Mouse (Mus musculus) right cerebral cortex, postnatal 10 days (tissue): ENCODE data around the gene B230219D22Rik.
"Not testable (repeated sequence)": the region's sequence is repeated elsewhere in the genome, so short reads cannot be mapped to it uniquely, and the experiment has no call there.

ENCODE experiments used
- DNase-seq, 2 experiments: peaks; one replicate each; pipeline ENCODE4 v3.0.0; 2021; ENCODE audit warnings: low spot score in 2 of 2

The B230219D22Rik gene

DNA sequence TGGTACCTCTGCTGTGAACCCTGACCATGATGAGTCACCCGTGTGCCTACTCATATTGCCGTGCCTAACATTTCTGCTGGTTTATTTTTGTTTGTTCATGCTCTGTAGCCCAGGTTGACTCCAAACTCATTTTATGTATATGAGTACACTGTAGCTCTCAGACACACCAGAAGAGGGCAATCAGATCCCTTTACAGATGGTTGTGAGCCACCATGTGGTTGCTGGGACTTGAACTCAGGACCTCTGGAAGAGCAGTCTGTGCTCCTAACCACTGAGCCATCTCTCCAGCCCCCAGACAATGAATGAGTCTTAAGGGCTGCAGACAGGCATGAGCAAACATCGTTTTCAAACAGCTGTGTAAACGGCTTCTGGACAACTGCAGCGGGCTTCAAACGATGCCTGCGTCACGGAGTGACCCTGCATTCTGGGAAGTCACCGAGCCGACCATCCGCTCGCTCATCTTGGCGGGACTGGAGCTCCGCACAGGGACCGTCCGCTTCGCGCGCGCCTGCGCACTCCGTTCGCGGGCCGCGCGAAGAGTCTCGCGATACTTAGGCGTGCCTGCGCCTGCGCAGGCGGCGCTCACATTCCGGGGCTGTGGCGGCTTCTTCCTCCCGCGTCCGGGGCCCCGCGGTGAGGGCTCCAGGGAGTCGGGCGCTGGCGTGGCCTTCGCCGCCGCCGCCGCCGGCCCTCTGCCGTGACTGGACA is at the start of gene B230219D22Rik:
B230219D22Rik (plus strand) TSS at position 590 of the 708 bp plus-strand sequence.
- DNase-seq = peak; percentile 94 to 95

DNA sequence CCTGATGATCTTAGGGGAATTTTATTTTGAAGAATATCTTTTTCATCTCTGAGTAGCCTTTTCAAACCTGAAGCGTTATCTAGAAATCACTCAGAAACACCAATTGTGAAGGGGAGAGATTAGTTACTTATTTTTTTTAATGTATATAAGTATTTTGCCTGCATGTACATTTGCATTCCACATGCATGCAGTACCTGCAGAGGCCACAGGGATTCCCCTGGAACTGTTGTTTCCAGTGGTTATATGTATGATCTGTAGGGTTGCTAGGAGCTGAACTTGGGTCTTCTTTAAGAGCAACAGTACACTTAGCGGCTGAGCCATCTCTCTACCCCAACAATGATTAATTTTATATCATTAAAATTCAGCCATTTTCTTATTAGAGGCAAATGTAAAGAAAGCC is 48.4 kb upstream of the B230219D22Rik start:
- DNase-seq = no peak

DNA sequence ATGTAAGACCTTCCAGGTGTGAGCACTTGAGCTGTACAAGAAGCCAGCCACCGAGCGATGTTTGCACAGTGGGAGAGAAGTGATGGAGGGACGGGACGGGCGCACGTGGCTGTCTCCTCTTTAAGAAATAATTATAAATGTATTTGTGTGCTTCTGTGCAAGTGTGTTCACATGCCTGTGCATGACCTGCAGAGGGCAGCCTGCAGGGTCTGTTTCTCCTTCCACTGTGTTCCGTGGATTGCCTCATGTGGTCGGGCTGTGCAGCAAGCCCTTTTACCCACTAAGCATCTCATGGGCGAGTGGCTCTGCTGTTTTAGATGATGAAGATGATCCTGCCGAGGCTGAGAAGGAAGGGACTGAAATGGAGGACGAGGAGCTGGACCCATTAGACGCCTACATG is 42.8 kb upstream of the B230219D22Rik start:
- DNase-seq = no peak

DNA sequence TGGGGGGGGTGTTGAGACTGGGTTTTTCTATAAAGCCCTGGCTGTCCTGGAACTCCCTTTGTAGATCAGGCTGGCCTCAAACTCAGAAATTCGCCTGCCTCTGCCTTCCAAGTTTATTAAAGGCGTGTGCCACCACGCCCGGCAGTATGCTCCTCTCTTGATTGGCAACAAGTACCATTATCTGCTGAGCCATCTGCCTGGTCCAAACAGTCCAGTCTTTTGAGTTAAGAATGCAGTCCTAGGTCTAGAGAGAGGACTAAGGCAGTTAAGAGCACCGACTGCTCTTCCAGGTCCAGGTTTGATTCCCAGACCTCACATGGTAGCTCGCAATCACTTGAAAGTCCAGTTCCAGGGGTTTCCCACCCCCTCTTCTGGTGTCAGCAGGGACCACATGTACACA is 41.9 kb upstream of the B230219D22Rik start:
- DNase-seq = no peak

DNA sequence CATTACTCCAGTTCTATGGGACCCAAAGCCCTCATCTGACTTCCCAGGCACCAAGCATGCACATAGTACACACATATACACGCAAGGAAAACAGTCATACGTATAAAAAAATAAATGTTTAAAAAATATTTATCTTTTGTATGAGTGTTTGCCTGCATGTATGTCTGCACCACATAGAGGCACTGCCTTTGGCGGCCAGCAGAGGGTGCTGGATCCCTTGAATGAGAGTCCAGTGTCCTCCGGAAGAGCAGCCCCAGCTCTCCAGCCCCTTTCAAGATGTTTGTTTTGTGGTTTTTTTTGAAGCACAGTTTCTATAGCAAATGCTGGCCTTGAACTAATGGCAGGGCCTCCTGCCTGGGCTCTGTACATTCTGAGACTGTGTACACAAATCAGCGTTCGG is 24.4 kb upstream of the B230219D22Rik start:
- peak in 1 of 2 experiments; percentile 33 for DNase-seq

DNA sequence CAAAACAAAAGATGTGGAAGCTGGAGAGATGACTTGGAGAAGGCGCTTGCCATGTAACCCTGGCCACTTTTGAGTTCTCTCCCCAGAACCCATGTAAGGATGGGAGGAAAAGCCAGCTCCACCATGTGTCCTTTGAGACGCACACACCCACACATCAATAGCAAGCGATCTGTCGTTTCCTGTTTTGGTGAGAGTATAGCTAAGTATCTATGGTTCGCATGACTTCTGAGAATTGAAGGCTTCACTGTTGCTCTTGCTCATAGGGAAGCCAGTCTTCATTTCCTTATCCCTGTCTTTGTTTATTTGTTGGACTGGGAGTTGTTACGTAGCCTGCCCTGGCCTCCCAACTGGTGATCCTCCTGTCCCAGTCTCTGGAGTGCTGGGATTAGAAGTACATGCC is 20.2 kb upstream of the B230219D22Rik start:
- DNase-seq = no peak

DNA sequence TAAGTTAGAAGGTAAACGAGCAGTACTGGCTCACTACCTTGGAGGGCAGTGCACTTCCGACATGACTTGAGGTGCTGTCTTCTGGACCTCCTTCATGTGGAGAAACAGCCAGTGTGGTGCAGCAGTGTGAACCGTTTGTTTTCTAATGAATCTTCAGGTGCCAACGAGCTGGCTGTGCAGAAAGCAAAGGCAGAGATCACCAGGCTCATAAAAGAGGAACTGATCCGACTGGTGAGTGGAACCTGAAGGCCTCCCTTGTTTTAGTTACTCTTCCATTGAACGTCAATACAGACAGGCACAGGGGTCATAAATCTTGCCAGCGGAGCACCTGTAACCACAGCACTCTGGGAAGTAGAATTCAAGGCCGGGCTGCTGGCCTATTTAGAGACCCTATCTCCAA is 15.6 kb upstream of the B230219D22Rik start:
- no peak for DNase-seq

DNA sequence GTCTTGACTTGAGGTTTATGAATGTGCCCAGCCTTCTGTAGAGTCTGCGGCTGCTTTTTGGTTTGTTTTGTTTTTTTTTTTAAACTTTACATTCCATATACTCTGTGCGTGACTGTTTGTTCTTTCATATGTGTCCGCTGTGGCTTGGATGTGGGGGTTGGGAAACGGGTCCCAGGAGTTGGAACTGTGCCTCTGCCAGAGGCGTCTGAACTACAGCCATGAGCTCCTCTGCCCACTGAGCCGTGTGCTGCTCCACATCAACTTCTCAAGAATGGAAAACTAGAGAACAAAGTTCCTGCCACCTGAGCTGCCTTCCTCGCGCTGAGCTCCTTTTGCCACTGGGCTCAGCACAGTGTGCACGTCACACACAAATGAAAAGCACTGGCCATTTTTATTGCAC is 10.7 kb upstream of the B230219D22Rik start:
- DNase-seq = no peak

DNA sequence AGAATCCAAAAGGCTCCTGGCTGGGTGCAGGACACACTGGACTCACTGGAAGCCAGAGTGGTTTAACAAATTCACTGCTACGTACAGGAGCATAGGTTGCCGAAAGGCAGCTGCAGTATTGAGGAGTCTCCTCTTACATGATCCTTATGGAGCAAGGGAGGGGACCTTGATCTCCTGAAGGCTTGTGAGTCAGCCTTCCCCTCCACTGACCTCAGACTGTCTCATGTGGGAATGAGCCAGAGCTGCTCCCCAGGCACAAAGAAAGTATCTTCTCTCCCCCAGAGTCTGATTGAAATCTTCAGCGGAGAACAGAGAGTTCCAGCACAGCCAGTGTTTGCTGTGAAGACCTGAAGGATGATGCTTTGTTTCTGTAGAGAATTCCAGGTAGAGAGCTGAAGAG is 9.3 kb upstream of the B230219D22Rik start:
- no peak for DNase-seq

DNA sequence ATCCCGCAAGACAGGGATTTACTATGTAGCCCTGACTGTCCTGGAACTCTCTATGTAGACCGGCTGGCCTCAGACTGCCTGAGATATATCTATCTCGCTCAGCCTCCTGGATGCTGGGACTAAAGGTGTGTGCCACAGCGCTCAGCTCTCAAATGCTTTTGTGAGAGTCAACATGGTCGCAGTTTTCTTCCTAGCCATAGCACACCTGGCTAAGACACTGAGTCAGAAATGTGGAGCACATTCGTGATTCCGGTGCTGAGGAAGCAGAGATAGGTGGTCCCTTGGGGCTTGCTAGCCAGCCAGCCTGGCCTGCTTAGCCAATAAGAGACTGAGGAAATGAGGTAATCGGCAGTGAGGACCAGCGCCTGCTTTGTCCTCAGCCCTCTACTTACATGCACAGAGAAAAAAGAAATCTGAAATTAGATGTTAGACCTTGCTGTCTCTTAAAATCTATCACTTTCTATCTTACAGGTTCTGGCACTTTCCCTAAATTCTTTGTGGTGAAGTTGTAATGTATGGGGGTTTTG is 6.8 kb upstream of the B230219D22Rik start:
- no peak for DNase-seq

DNA sequence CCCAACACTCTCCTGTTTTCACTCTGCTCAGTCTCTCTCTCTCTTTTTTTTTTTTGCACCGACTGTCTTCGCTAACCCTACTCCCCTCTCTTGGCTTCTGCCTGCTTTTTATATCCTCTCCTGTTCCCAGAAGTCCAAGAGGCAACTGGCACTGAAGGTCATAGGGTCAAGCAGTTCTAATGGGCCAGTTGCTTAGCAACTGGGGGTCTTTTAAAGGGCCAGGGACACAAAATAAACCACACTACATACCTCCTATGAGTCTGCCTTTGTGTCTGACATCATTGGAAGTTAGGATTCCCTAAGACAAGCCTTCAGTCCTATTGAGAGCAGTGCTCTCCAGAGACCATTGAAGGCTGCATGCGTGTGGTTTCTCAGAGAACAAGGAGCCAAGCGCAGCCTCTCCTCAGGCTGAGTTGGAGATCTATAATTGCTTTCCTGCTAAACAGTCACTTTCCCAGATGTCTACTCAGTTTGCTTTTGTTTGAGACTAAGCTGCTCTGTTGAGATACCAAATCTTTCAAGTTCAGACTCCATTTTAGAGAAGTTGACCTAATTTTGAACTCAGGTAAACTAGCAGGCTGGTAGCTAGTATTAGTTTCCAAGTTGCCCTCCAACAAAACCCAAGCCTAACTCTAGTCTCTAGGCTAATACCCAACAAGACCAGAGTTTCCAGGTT is 4.9 kb upstream of the B230219D22Rik start:
- DNase-seq = no peak

DNA sequence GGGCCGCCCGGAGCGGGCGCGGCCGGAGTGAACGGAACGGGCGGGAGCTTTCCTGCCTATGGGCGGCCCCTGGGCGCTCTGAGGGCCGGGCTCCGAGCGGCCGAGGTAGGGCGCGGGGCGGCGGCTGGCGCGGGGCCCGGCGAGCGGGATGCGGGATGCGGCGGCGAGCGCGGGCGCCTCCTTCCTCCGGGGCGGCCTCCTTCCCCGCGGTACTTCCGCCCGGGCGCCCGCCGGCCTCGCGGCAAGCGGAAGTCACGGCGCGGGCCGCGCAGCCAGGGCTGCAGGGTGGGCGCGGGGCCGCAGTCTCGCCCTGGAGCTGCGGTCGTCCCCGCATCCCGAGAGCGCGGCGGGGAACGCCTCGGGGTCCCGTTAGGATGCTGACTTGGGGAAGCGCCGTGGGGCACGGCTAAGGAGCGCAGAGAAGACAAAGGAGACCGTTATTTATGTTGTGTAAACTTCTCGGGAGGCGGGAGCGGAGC is 358 bp downstream of the B230219D22Rik start:
- DNase-seq = peak in 1 of 2 experiments; percentile 42

DNA sequence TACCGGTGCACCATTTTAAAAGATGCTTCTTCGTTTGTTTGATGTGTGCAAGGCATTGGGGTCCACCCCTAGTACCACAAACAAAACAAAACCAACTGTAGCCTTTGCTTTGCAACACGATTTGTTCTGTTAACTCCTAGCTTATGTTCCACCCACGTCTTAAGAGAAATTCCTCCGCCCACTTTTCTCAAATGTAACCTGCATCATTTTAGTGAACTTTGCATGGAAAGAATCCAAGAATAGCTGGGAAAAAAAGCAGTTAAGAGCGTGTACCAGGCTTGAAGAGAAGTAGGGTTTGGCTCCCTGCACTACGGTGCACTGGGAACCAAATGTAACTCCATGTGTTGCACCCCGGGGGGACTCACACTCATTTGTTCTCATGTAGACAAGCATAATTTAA is 1.2 kb downstream of the B230219D22Rik start:
- DNase-seq = no peak

DNA sequence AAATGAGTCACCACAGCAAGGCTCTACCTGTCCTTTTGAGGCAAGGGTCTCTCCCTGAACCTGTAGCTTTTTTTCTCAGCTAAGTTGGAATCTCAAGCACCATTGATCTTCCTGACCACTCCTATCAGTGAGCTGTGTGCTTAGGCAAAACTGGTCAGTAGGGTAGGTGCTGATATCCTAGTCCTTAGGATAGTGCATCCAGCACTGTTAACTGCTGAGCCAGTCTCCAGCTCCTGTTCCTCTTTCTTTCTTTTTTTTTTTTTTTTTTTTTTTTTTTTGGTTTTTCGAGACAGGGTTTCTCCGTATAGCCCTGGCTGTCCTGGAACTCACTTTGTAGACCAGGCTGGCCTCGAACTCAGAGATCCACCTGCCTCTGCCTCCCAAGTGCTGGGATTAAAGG is 3.1 kb downstream of the B230219D22Rik start:
- not testable (repeated sequence) for DNase-seq

DNA sequence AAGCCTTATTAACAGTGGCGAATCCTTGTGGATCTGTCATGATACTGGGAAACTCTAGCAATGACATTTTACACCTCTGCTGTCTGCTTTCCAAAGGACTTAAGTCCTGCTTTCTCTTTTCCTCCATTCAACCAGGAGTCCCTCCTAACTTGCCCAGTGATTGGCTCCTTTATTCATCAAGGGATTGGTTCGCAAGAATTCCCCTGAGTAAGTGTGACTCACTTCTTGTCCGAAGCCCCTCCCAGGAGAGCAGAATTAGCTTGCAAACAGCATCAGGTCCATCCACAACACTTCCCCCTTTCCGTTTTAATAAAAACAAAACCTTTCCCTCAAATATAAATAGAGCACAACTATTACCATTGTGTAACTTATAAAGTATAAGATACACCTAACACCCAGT is 11.4 kb downstream of the B230219D22Rik start:
- DNase-seq = no peak

DNA sequence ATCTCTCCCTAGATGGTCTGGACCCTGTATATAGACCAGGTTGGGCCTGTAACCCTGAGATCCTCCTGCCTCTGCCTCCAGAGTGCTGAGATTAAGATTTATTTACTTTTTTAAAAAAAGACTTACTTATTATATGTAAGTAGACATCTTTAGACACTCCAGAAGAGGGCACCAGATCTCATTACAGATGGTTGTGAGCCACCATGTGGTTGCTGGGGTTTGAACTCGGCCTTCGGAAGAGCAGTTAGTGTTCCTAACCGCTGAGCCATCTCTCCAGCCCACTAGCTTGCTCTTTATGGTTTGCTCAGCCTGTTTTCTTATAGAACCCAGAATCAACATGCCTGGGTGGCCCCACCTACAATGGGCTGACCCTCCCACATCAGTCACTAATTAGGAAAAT is 19.9 kb downstream of the B230219D22Rik start:
- DNase-seq = no peak

DNA sequence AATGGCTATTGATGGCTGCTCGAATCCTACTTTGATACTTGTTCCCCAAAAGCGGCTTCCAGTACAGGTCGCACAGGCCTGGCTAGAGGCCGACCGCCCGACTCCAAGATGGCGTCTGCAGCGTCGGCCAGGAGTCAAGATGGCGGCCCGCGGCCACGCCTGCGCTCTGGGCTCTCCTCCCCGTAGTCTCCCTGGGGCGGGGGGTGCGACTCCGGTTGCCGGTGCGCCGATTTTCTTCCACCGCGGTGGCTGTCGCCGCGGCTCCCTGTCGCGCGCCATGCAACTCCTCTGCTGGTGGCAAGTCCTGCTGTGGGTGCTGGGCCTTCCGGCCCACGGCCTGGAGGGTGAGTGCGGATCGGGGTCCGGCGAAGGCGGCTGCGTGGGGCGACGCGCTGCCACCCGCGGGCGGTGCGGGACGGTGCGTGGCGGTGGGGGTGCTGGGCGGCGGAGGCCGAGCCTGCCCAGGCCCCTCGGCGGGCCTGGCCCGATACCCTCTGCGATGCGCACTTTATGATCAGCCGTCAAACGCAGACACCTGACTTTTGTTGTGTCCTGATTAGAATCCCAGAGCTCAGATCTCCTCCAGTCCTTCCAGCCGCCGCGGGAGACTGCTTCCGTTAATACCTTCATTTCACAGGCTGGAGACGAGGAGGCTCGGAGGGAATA is 21.7 kb downstream of the B230219D22Rik start, which contains the start of gene Txndc15:
Txndc15 (plus strand) TSS at position 150 of the 666 bp plus-strand sequence.
- DNase-seq = peak; percentile 92 to 93

DNA sequence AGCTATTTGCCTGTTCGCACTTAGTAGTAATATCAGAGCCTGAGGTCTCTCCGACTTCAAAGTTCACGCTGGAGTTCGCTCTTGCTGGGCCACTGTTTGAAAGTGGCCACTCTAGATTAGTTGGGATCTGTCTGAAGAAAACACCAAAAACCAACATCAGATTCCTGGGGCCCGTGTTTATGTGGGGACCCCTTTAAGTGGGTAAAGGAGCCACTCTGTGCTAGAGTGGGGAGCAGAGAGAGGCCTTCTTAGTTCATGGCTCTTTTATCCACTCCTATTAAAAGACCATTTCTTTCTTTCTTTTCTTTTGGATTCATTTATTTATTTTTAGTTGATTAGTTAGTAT is 22.2 kb downstream of the B230219D22Rik start:
- DNase-seq = no peak

DNA sequence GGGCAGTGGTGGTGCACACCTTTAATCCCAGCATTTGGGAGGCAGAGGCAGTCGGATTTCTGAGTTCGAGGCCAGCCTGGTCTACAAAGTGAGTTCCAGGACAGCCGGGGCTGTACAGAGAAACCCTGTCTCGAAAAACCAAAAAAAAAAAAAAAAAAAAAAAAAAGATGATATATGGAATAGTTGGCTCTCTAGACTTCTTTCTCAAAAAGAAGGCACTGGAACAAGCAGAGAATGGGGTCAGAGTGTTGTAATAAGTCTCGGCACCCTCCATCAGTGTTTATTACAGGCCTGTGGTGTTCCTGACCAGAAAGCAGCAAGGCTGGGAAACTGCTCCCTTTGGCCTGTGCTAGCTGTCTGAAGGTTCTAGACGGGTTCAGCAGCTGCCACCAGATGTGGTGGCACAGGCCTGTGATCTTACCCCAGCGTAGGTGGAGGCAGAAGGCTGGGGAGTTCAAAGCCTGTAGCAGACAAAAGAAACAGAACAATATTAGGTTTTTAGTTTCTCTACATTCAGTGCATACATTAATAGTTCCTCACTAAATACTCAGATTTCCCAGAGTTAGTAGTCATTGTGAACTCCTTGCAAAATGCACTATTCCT is 23.1 kb downstream of the B230219D22Rik start:
- no peak for DNase-seq

DNA sequence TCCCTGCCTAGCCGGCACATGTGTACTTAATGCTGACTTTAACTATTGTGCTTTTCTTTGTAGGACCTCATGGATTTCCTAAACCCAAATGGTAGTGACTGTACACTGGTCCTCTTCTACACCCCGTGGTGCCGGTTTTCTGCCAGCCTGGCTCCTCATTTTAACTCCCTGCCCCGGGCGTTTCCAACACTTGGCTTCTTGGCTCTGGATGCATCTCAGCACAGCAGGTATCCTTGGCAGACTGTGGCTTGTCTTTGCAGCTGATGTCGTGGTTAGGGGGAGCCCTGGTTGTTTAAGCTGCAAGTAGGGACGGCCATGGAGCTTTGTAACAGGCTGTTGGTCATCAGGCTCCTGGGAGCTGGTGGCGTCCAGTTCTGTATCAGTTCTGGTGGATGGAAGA is 28.6 kb downstream of the B230219D22Rik start:
- no peak for DNase-seq

DNA sequence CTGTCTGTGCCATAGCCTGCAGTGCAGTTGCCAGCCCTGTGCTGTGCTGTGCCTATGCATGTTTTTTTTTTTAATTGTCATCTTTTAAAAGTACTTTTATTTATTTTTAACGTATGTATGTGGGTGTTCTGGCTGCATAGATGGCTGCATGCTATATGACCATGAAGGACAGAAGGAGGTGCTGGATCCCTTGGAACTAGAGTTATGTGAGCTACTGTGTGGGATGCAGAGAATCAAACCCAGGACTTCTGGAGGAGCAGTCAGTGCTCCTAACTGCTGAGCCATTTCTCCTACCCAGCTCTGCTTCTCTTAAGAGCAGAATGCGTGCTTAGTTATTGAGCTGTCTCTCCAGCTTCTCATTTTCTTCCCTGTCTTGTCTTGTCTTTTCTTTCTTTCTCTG is 29.1 kb downstream of the B230219D22Rik start:
- no peak for DNase-seq

DNA sequence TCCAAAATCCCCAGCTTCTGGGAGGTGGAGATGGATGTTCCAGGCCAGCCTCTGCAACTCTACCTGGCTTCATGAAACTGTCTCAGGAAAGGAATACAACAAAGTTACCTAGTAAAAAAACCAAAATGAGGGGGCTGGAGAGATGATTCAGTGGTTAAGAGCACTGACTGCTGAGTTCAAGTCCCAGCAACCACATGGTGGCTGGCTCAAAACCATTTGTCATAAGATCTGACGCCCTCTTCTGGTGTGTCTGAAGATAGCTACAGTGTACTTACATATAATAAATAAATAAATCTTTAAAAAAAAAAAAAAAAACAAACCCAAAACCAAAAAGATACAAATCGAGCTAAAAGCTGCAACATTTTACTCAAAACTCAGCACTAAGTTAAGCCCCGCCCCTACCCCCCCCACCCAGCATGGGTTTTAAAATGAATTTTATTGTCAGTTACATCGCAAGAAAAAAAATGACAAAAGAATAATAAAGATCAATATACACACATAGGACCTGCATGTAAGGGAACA is 33.7 kb downstream of the B230219D22Rik start:
- no peak for DNase-seq
